Mouse (Mus musculus) embryonic fibroblast, embryonic 13.5 days (primary cell): Measurements from ENCODE around the gene Krt72.

ENCODE experiments used
- CTCF ChIP-seq: IDR thresholded peaks from 2 replicates; pipeline ENCODE4 v1.5.1; 2011; ENCODE audit warnings: mild to moderate bottlenecking, control low read depth, low read length, moderate library complexity, borderline replicate concordance; ENCODE audit not compliant: insufficient read depth
- POLR2A ChIP-seq: IDR thresholded peaks from 2 replicates; pipeline ENCODE4 v1.6.1; 2011; ENCODE audit warnings: low read depth, mild to moderate bottlenecking, control low read depth, low read length, moderate library complexity

- peak; percentile 39; the same call in 1 of the 2 replicates for TF ChIP-seq CTCF
- TF ChIP-seq POLR2A = no peak
These were observed 14.1 kb downstream of the Krt72 start for GRCm38 (mm10) chr15:101772080-101772710.
